ENCODE assay signal across 17 mouse cellular contexts in the genomic region with DNA sequence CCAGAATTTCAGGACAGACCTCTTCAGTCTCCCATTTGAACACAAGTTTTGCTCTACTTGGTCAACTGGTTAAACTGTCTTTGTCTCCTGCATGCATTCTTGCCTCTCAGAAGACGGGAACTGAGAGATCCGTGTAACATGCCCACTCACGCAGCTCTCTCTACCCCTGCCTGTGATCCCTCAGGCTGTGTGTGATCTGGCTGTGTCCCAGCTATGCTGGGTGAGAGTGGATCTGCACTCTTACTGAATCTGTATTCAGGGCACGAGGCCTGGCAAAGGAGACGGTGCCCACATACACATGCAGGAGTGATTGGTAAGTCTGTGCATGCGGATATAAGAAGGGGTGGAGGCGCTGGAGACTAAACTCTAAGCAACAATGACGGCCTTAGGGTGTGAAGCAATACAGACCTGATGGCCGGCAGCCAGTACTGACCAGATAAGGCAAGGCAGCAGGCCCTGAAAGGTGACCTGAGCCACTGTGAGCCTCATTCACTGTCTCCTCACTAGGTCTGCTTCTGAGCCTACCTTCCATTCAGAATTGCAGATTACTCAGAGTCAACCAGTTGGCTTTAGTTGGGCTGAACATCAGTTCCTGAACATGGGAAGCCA.
A peak's percentile ranks its signal among the peaks of the same experiment; 100 is the strongest.
DNase-seq lines count a peak whose midpoint lies in the region; ATAC-seq and TF ChIP-seq lines count a peak whose summit lies in the region.
"Had no signal": no experiment of that assay in that cellular context is flagged by ENCODE, and none has a peak within 500 bp of the region (broad histone marks: within the 10 kb centered on the region; RNA-seq: fewer than 3 reads in every experiment).

No protein-coding gene starts in this region.

- no peak overlapping the region for H3K4me2 ChIP-seq in heart, postnatal 0 days (ENCODE audit: low read depth, low read length)
- no peak overlapping the region for H3K4me2 ChIP-seq in forebrain, embryonic 15.5 days (replicated peaks)
- no peak overlapping the region for H3K4me2 ChIP-seq in neural tube, embryonic 15.5 days
- H3K4me2 ChIP-seq: hindbrain, embryonic 14.5 days; lung, embryonic 14.5 days had no signal

- no peak overlapping the region for H3K4me3 ChIP-seq in heart, postnatal 0 days (ENCODE audit: low read depth, low read length)
- no peak overlapping the region for H3K4me3 ChIP-seq in forebrain, embryonic 15.5 days
- no peak overlapping the region for H3K4me3 ChIP-seq in neural tube, embryonic 15.5 days (replicated peaks)
- H3K4me3 ChIP-seq: forebrain, embryonic 10.5 days had no signal

- no peak for DNase-seq in frontal cortex, postnatal 10 days (ENCODE audit: low spot score in 2 of 2)
- DNase-seq in lung, postnatal 36 days, result peak; percentile 46
- no peak for DNase-seq in lung, postnatal 4 days
- DNase-seq in heart, postnatal 0 days (ENCODE audit: low spot score), result peak; percentile 28
- DNase-seq in left cerebral cortex, adult 8-10 months (ENCODE audit: low spot score in 2 of 2), result no peak
- DNase-seq: cerebellum, adult 9-10 months; gastrocnemius, postnatal 36 days; kidney, postnatal 14 days; lung, embryonic 14.5 days; midbrain, embryonic 14.5 days; thymus, postnatal 25 days had no signal

- peak overlapping the region; percentile 0; the same call in 1 of the 2 replicates for H3K27ac ChIP-seq in heart, postnatal 0 days (ENCODE audit: low read depth)
- H3K27ac ChIP-seq in forebrain, embryonic 15.5 days (replicated peaks), result no peak overlapping the region
- H3K27ac ChIP-seq in neural tube, embryonic 15.5 days (replicated peaks), result no peak overlapping the region
- H3K27ac ChIP-seq: forebrain, embryonic 10.5 days; hindbrain, embryonic 14.5 days had no signal

- no peak for TF ChIP-seq EP300 in heart, postnatal 0 days (IDR thresholded peaks at IDR 0.05; ENCODE audit: low read depth)

- H3K9me3 ChIP-seq in heart, postnatal 0 days (replicated peaks; ENCODE audit: control insufficient read depth, low read length), result no peaks in the 10 kb centered on the region
- H3K9me3 ChIP-seq in forebrain, embryonic 15.5 days, result no peaks in the 10 kb centered on the region
- H3K9me3 ChIP-seq in neural tube, embryonic 15.5 days (replicated peaks), result no peaks in the 10 kb centered on the region

- no peak for TF ChIP-seq CTCF in heart, postnatal 0 days (IDR thresholded peaks at IDR 0.05; ENCODE audit: low read depth)

- no peaks in the 10 kb centered on the region for H3K4me1 ChIP-seq in heart, postnatal 0 days (ENCODE audit: control insufficient read depth, insufficient read depth)
- H3K4me1 ChIP-seq in forebrain, embryonic 15.5 days, result peaks cover 12% of the 10 kb centered on the region
- peaks cover 9% of the 10 kb centered on the region for H3K4me1 ChIP-seq in neural tube, embryonic 15.5 days

- ATAC-seq in frontal cortex, adult (ENCODE audit: low TSS enrichment), result peak; percentile 34; the same call in 1 of the 2 replicates
- ATAC-seq in heart, postnatal 0 days (ENCODE audit: insufficient read depth, low read depth), result peak; percentile 73
- no peak for ATAC-seq in forebrain, embryonic 15.5 days (replicated peaks)
- no peak for ATAC-seq in neural tube, embryonic 15.5 days (ENCODE audit: low FRiP score)
- ATAC-seq: intestine, postnatal 0 days had no signal

- H3K36me3 ChIP-seq in heart, postnatal 0 days (replicated peaks; ENCODE audit: control insufficient read depth, insufficient read depth, low read length), result no peaks in the 10 kb centered on the region
- H3K36me3 ChIP-seq in forebrain, embryonic 15.5 days, result no peaks in the 10 kb centered on the region
- no peaks in the 10 kb centered on the region for H3K36me3 ChIP-seq in neural tube, embryonic 15.5 days

- 44% methylated on average over 9 of the region's 9 CpGs for WGBS in heart, postnatal 0 days
- 87% methylated on average over 9 of the region's 9 CpGs for WGBS in forebrain, embryonic 15.5 days
- WGBS in neural tube, embryonic 15.5 days, result 80% methylated on average over 9 of the region's 9 CpGs

- no peaks in the 10 kb centered on the region for H3K27me3 ChIP-seq in heart, postnatal 0 days (ENCODE audit: control insufficient read depth, insufficient read depth, low read length)
- H3K27me3 ChIP-seq in forebrain, embryonic 15.5 days, result no peaks in the 10 kb centered on the region
- H3K27me3 ChIP-seq in neural tube, embryonic 15.5 days (replicated peaks), result no peaks in the 10 kb centered on the region

- H3K9ac ChIP-seq in heart, postnatal 0 days (replicated peaks; ENCODE audit: low read depth, low read length), result no peak overlapping the region
- no peak overlapping the region for H3K9ac ChIP-seq in forebrain, embryonic 15.5 days (replicated peaks)
- no peak overlapping the region for H3K9ac ChIP-seq in neural tube, embryonic 15.5 days (replicated peaks)
- H3K9ac ChIP-seq: hindbrain, embryonic 14.5 days; lung, embryonic 14.5 days had no signal

Comparison
In these comparisons a context has a peak if more than half of its experiments do, and no peak if none do; other contexts are left out.
1. DNase-seq: peak in lung, postnatal 36 days (single experiment) and heart, postnatal 0 days (single experiment); none in frontal cortex, postnatal 10 days (0 of 2), lung, postnatal 4 days (0 of 2) and left cerebral cortex, adult 8-10 months (0 of 2).
2. ATAC-seq: peak in frontal cortex, adult (single experiment) and heart, postnatal 0 days (single experiment); none in forebrain, embryonic 15.5 days (single experiment) and neural tube, embryonic 15.5 days (single experiment).